Mouse (Mus musculus) thymus, adult 2 months (tissue): Measurements from ENCODE around the gene Zcchc7. TPM values are rescaled to one million over a fixed set of nuclear protein-coding genes. Genes with fewer than 3 reads are reported as not detected.

Experiments
- DNase-seq: peaks from one replicate; pipeline ENCODE4 v3.0.0; 2021
- H3K27ac ChIP-seq: fragments of 200-500 bp; 2 replicates; pipeline ENCODE4 v1.5.1; 2012; ENCODE audit warnings: low read length, control low read depth; ENCODE audit not compliant: control insufficient read depth, insufficient read depth
- H3K27me3 ChIP-seq: fragments of 200-500 bp; 2 replicates; pipeline ENCODE4 v1.6.1; 2012; ENCODE audit warnings: mild to moderate bottlenecking, low read length, moderate library complexity, mixed read lengths; ENCODE audit not compliant: control insufficient read depth, insufficient read depth
- H3K36me3 ChIP-seq: fragments of 200-500 bp; 2 replicates; pipeline ENCODE4 v1.6.1; 2012; ENCODE audit warnings: mild to moderate bottlenecking, low read length, moderate library complexity; ENCODE audit not compliant: control insufficient read depth, insufficient read depth
- H3K4me1 ChIP-seq: fragments of 200-500 bp; replicated peaks from 2 replicates; pipeline ENCODE4 v1.6.1; 2012; ENCODE audit warnings: low read length; ENCODE audit not compliant: control insufficient read depth, insufficient read depth
- H3K4me3 ChIP-seq: fragments of 200-500 bp; 2 replicates; pipeline ENCODE4 v1.5.1; 2012; ENCODE audit warnings: mild to moderate bottlenecking, low read length, control low read depth, moderate library complexity; ENCODE audit not compliant: control insufficient read depth, insufficient read depth
- CTCF ChIP-seq: fragments of 200-500 bp; IDR thresholded peaks from 2 replicates; pipeline ENCODE4 v1.5.1; 2012; ENCODE audit warnings: mild to moderate bottlenecking, control low read depth, low read length, moderate library complexity, borderline replicate concordance; ENCODE audit not compliant: control insufficient read depth, poor library complexity, insufficient read depth; ENCODE audit errors: extremely low read depth
- POLR2A ChIP-seq: fragments of 200-500 bp; IDR thresholded peaks from 2 replicates; pipeline ENCODE4 v1.6.1; 2012; ENCODE audit warnings: mild to moderate bottlenecking, low read length, control low read depth, moderate library complexity; ENCODE audit not compliant: control insufficient read depth, poor library complexity, insufficient read depth; ENCODE audit errors: extremely low read depth
- whole genome bisulfite sequencing: fragments of 180-500 bp; shearing (Covaris S2); methylation state at CpG from one replicate; pipeline ENCODE4 v1.1.7; 2018; 5-methylcytosine and 5-hydroxymethylcytosine counted together
- polyA plus RNA-seq: library from polyadenylated mRNA; depleted of rRNA; stranded (reverse); fragments of >200 nt; gene quantifications from 2 replicates; pipeline ENCODE4 v1.2.3, GENCODE M21; 2012

Gene Zcchc7
- polyA plus RNA-seq, 1 experiment = 17.4 TPM

DNA sequence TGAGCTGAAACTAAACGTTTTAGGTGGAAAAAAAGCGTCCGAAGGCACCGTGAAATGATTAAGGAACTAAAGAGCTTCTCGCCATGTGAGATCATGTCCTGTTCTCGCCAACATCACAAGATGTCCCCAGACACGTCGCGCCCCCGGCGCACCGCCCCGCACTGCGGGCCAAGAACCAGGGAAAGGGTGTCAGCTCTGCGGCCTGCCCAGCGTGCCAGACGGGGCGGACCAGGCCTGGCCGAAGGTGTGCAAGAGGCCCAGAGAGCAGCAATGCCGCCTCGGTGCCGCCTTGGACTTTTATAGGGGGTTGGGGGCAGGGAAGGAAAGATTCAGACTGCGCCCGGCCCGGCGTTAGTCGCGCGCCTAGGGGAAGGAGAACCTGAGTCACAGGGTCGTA, 45.0 kb upstream of the Zcchc7 start:
- 6% methylated on average over 30 of the region's 30 CpGs for WGBS
- no peaks in the 10 kb centered on the region for H3K36me3 ChIP-seq
- H3K4me1 ChIP-seq = no peaks in the 10 kb centered on the region
- DNase-seq = no peak
- H3K4me3 ChIP-seq = no peak overlapping the region
- no peak for TF ChIP-seq POLR2A
- no peak for TF ChIP-seq CTCF
- H3K27me3 ChIP-seq = peaks cover 24% of the 10 kb centered on the region
- no peak overlapping the region for H3K27ac ChIP-seq

DNA sequence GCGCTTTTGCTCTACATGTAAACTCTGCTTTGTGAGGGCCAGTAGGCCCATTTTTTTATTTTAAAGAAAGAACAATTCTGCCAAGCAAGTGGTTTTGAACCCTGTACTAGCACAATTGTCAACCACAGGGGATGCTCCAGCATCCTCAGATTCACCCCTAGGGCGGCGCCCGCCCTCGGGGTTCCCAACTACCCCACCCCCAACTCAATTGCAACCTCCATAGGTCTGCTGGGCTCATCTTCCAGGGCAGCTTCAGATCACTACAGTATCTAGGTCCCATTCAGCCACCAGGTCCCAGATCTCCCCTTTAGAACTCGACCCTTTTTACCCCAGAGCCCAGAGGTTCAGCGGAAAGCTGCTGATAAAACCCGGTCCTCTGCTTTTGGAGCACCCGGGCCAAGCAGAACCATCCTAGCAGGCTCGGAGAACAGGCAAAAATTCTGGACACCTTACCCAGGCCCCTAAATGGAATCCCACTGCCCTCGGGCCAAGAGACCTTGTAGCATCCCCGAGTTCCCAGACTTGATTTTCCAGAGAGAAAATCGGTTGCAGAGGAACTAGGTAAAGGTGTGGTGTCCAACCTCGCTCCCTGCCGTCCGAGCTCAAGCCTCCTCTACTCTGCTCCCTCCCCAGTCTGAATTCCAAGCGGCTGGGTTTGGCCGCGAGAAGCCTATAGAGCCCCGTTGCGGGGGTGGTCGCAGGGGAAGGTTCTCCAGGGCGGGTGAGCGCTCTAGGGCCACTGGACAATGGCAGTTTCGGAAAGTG, 44.4 kb upstream of the Zcchc7 start:
- H3K36me3 ChIP-seq = no peaks in the 10 kb centered on the region
- TF ChIP-seq POLR2A = no peak
- TF ChIP-seq CTCF = no peak
- no peak for DNase-seq
- H3K4me1 ChIP-seq = no peaks in the 10 kb centered on the region
- peaks cover 24% of the 10 kb centered on the region for H3K27me3 ChIP-seq
- 12% methylated on average over 25 of the region's 25 CpGs for WGBS
- no peak overlapping the region for H3K27ac ChIP-seq
- no peak overlapping the region for H3K4me3 ChIP-seq

DNA sequence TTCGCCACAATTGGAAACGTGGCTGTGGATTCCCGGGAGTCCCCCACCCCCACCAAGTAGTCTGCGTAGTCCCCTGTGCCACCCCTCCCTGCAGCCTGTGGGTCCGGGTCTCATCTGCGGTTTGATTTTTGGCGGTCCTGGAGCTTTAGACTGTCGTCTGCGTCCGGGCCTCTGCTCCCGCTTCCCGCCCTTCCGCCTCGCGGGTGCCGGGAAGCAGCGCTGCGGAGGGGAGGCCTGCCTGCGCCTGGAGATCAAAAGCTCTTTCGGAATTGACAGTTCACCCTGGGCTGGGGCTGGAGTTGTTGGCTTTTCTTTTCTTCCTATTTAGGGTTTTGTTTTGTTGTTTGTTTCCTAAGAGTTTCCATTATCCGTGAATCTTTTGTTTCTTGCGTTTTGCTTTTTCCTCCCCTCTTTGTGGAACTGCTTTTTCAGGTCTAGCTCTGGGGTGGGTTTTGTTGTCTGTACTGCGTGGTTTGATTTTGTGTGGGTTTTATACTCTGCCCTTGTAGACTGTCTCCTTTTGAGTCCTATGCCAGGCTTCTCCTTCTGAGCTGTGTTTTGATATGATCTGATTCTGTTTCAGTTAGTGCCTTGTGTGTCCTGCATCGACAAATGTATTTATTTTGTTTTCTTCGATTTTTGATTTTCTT, 43.5 kb upstream of the Zcchc7 start:
- Histone ChIP-seq H3K36me3 (no peaks in the 10 kb centered on the region), H3K27me3 (peaks cover 28% of the 10 kb centered on the region), H3K4me1 (no peaks in the 10 kb centered on the region), H3K4me3 (no peak overlapping the region), H3K27ac (no peak overlapping the region)
- no peak for TF ChIP-seq CTCF
- no peak for TF ChIP-seq POLR2A
- 9% methylated on average over 25 of the region's 25 CpGs for WGBS
- no peak for DNase-seq

DNA sequence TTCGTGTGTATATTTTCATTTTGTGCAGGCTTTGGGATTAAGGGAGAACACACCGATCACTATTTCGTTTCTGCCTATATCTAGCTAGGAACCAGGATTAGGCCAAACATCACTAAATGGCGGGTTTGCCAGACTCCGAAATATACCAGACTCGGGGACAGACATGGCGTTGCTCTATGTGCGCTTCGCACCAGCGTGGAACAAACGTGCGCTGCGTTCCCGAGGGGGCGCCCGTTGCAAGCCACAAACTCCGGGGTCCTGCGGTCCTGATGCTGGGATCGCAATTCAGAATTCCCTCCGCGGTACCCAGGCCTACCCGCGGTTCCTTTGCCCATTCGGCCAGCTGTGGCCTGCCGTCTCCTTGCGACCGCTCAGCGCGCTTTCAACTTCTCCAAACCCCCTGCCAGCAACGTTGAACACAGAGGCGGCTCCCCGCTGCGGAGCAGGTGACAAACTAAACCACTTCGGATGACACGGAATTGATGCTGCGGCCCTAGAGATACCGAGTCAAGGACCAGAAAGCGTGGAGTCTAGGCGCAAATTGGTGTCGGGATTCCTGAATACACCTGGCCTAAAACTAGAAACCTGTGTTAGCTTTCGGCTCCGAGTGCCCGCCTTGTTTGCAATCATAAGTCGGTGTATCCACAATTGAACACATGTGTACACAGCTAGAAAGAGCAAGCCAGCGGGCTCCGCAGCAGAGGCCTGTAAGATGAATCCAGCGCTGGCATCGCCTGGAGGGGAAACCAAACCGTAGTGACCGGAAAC, 42.7 kb upstream of the Zcchc7 start:
- Histone ChIP-seq H3K36me3 (no peaks in the 10 kb centered on the region), H3K4me1 (no peaks in the 10 kb centered on the region), H3K27me3 (peaks cover 28% of the 10 kb centered on the region), H3K4me3 (no peak overlapping the region), H3K27ac (no peak overlapping the region)
- no peak for DNase-seq
- no peak for TF ChIP-seq CTCF
- WGBS = 4% methylated on average over 50 of the region's 50 CpGs

DNA sequence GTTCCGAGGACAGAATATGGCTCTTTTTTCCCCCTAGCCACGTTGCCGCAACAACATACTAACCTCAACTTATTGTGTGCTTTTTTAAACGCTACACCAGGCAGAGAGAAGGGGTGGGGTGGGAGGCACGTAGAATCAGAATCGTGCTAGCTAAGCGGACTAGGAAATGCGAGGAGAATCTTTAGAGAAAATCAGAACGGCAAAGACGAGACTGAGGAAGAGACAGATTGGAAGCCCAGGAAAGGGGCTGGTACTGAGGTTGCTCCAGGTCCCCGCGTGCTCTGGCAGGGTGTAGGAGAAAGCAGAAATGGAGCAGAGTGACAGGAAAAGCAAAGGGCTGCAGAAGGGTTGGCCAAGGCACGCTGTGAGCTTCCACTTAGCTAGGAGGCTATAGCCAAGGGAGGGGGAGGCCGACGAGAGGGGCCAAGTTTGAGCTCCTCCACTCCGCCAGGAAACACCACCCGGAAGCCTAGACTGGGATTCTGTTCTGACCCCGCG, 42.1 kb upstream of the Zcchc7 start:
- Histone ChIP-seq H3K27me3 (peaks cover 28% of the 10 kb centered on the region), H3K27ac (no peak overlapping the region), H3K4me1 (no peaks in the 10 kb centered on the region), H3K36me3 (no peaks in the 10 kb centered on the region), H3K4me3 (no peak overlapping the region)
- TF ChIP-seq CTCF (no peak), POLR2A (no peak)
- no peak for DNase-seq
- 6% methylated on average over 19 of the region's 19 CpGs for WGBS

DNA sequence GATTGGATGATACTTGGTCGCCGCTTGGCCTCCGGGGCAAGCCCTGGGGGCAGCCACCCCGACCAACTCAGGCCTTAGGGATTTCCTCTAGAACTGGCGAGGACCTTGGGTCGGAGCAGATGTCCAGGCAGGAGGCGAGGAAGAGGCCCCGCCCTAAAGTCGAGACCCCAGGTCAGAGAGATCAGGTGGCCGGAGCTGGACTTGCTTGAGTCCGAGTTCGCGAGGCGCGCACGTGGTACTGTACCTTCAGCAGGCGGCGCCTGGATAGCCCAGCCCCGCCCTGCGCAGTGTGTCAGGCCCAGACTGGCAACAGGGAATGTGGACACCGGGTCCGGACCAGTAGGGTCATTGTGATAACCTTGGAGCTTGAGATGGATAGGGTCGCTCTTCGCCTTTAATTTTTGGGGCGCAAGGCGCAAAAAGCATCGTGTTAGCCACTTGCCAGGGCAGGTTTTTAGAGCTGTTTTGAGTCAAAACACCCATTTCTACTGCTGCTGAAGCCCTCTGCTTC, 41.5 kb upstream of the Zcchc7 start:
- no peak for DNase-seq
- TF ChIP-seq CTCF (no peak), POLR2A (no peak)
- H3K36me3 ChIP-seq = no peaks in the 10 kb centered on the region
- no peak overlapping the region for H3K4me3 ChIP-seq
- H3K27ac ChIP-seq = no peak overlapping the region
- WGBS = 11% methylated on average over 27 of the region's 27 CpGs
- H3K27me3 ChIP-seq = peaks cover 28% of the 10 kb centered on the region
- no peaks in the 10 kb centered on the region for H3K4me1 ChIP-seq
